Mouse (Mus musculus): Measurements from ENCODE around the gene Sec16b. TPM values are rescaled to one million over a fixed set of nuclear protein-coding genes. Genes with fewer than 3 reads are reported as not detected.
A peak's percentile ranks its signal among the peaks of the same experiment; 100 is the strongest.

Gene Sec16b
- total and polyA plus RNA-seq, 3 experiments = 0.76 to 3.2 (median 1.2) TPM

- DNase-seq = no peak
- 87% methylated on average over 8 of the region's 8 CpGs for WGBS
Measured at GRCm38 (mm10) chr1:157567819-157568218, 61.3 kb downstream of the Sec16b start.

GRCm38 (mm10) chr1:157569263-157570090, 62.9 kb downstream of the Sec16b start:
- H3K36me3 ChIP-seq (ENCODE audit: control insufficient read depth, insufficient read depth, low read length) = no peaks in the 10 kb centered on the region
- intact Hi-C loops (cut with DNase I) = no loop called here
- peak in 1 of 2 experiments; percentile 7 for DNase-seq

More at GRCm38 (mm10) chr1:157567819-157568218, 61.3 kb downstream of the Sec16b start:
- Histone ChIP-seq H3K27ac (no peak overlapping the region), H3K4me3 (no peak overlapping the region), H3K9ac (ENCODE audit: low read depth, low read length) (no peak overlapping the region), H3K27me3 (ENCODE audit: control insufficient read depth, insufficient read depth, low read length) (no peaks in the 10 kb centered on the region), H3K36me3 (ENCODE audit: control insufficient read depth, insufficient read depth, low read length) (no peaks in the 10 kb centered on the region), H3K4me1 (ENCODE audit: control insufficient read depth, insufficient read depth, low read length) (no peaks in the 10 kb centered on the region; the same call in 1 of the 2 replicates), H3K79me2 (replicated peaks; ENCODE audit: control insufficient read depth, insufficient read depth, low read length) (no peaks in the 10 kb centered on the region)
- intact Hi-C loops (cut with DNase I) = no loop called here
- TF ChIP-seq EP300 (IDR thresholded peaks at IDR 0.05; ENCODE audit: insufficient read depth, low read depth, low read length) (no peak), CTCF (IDR thresholded peaks at IDR 0.05) (no peak), POLR2A (IDR thresholded peaks at IDR 0.05; ENCODE audit: insufficient read depth, low read depth, low read length) (no peak)

GRCm38 (mm10) chr1:157575316-157575715, 68.8 kb downstream of the Sec16b start:
- DNase-seq = no peak
- Histone ChIP-seq H3K9ac (ENCODE audit: low read depth, low read length) (no peak overlapping the region), H3K79me2 (replicated peaks; ENCODE audit: control insufficient read depth, insufficient read depth, low read length) (no peaks in the 10 kb centered on the region), H3K4me3 (no peak overlapping the region), H3K27me3 (ENCODE audit: control insufficient read depth, insufficient read depth, low read length) (no peaks in the 10 kb centered on the region), H3K4me1 (ENCODE audit: control insufficient read depth, insufficient read depth, low read length) (no peaks in the 10 kb centered on the region), H3K36me3 (ENCODE audit: control insufficient read depth, insufficient read depth, low read length) (no peaks in the 10 kb centered on the region), H3K27ac (no peak overlapping the region)
- 73% methylated on average over 3 of the region's 3 CpGs for WGBS
- intact Hi-C loops (cut with DNase I) = no loop called here
- TF ChIP-seq POLR2A (IDR thresholded peaks at IDR 0.05; ENCODE audit: insufficient read depth, low read depth, low read length) (no peak), EP300 (IDR thresholded peaks at IDR 0.05; ENCODE audit: insufficient read depth, low read depth, low read length) (no peak), CTCF (IDR thresholded peaks at IDR 0.05) (no peak)

More at GRCm38 (mm10) chr1:157569263-157570090, 62.9 kb downstream of the Sec16b start:
- Histone ChIP-seq H3K79me2 (replicated peaks; ENCODE audit: control insufficient read depth, insufficient read depth, low read length) (no peaks in the 10 kb centered on the region), H3K4me1 (ENCODE audit: control insufficient read depth, insufficient read depth, low read length) (no peaks in the 10 kb centered on the region; the same call in 1 of the 2 replicates), H3K27me3 (ENCODE audit: control insufficient read depth, insufficient read depth, low read length) (no peaks in the 10 kb centered on the region), H3K9ac (ENCODE audit: low read depth, low read length) (no peak overlapping the region), H3K4me3 (no peak overlapping the region), H3K27ac (no peak overlapping the region)
- WGBS = 68% methylated on average over 5 of the region's 5 CpGs
- TF ChIP-seq EP300 (IDR thresholded peaks at IDR 0.05; ENCODE audit: insufficient read depth, low read depth, low read length) = no peak
- no peak for TF ChIP-seq POLR2A (IDR thresholded peaks at IDR 0.05; ENCODE audit: insufficient read depth, low read depth, low read length)
- no peak for TF ChIP-seq CTCF (IDR thresholded peaks at IDR 0.05)

GRCm38 (mm10) chr1:157578336-157578735, 71.8 kb downstream of the Sec16b start:
- Histone ChIP-seq H3K79me2 (replicated peaks; ENCODE audit: control insufficient read depth, insufficient read depth, low read length) (no peaks in the 10 kb centered on the region), H3K4me1 (ENCODE audit: control insufficient read depth, insufficient read depth, low read length) (no peaks in the 10 kb centered on the region), H3K4me3 (no peak overlapping the region), H3K27ac (no peak overlapping the region), H3K36me3 (ENCODE audit: control insufficient read depth, insufficient read depth, low read length) (no peaks in the 10 kb centered on the region), H3K27me3 (ENCODE audit: control insufficient read depth, insufficient read depth, low read length) (no peaks in the 10 kb centered on the region), H3K9ac (ENCODE audit: low read depth, low read length) (no peak overlapping the region)
- WGBS = 76% methylated on average over 8 of the region's 8 CpGs
- TF ChIP-seq CTCF (IDR thresholded peaks at IDR 0.05) = no peak
- TF ChIP-seq EP300 (IDR thresholded peaks at IDR 0.05; ENCODE audit: insufficient read depth, low read depth, low read length) = no peak
- no peak for TF ChIP-seq POLR2A (IDR thresholded peaks at IDR 0.05; ENCODE audit: insufficient read depth, low read depth, low read length)
- no peak for DNase-seq
- intact Hi-C loops (cut with DNase I) = no loop called here

GRCm38 (mm10) chr1:157586556-157586955, 80.0 kb downstream of the Sec16b start:
- no peak for DNase-seq
- Histone ChIP-seq H3K36me3 (ENCODE audit: control insufficient read depth, insufficient read depth, low read length) (no peaks in the 10 kb centered on the region), H3K4me3 (no peak overlapping the region), H3K27ac (no peak overlapping the region), H3K4me1 (ENCODE audit: control insufficient read depth, insufficient read depth, low read length) (no peaks in the 10 kb centered on the region), H3K27me3 (ENCODE audit: control insufficient read depth, insufficient read depth, low read length) (peaks cover 1% of the 10 kb centered on the region; the same call in 1 of the 2 replicates), H3K79me2 (replicated peaks; ENCODE audit: control insufficient read depth, insufficient read depth, low read length) (no peaks in the 10 kb centered on the region), H3K9ac (ENCODE audit: low read depth, low read length) (no peak overlapping the region)
- intact Hi-C loops (cut with DNase I) = no loop called here
- 56% methylated on average over 5 of the region's 5 CpGs for WGBS
- TF ChIP-seq POLR2A (IDR thresholded peaks at IDR 0.05; ENCODE audit: insufficient read depth, low read depth, low read length) (no peak), CTCF (IDR thresholded peaks at IDR 0.05) (no peak), EP300 (IDR thresholded peaks at IDR 0.05; ENCODE audit: insufficient read depth, low read depth, low read length) (no peak)

GRCm38 (mm10) chr1:157592039-157592438, 85.5 kb downstream of the Sec16b start:
- Histone ChIP-seq H3K4me3 (no peak overlapping the region), H3K4me1 (ENCODE audit: control insufficient read depth, insufficient read depth, low read length) (no peaks in the 10 kb centered on the region), H3K36me3 (ENCODE audit: control insufficient read depth, insufficient read depth, low read length) (no peaks in the 10 kb centered on the region), H3K79me2 (replicated peaks; ENCODE audit: control insufficient read depth, insufficient read depth, low read length) (no peaks in the 10 kb centered on the region), H3K27me3 (ENCODE audit: control insufficient read depth, insufficient read depth, low read length) (peaks cover 1% of the 10 kb centered on the region), H3K9ac (ENCODE audit: low read depth, low read length) (no peak overlapping the region), H3K27ac (no peak overlapping the region)
- WGBS = 70% methylated on average over 2 of the region's 2 CpGs
- TF ChIP-seq CTCF (IDR thresholded peaks at IDR 0.05) (no peak), EP300 (IDR thresholded peaks at IDR 0.05; ENCODE audit: insufficient read depth, low read depth, low read length) (no peak), POLR2A (IDR thresholded peaks at IDR 0.05; ENCODE audit: insufficient read depth, low read depth, low read length) (no peak)
- DNase-seq = no peak
- intact Hi-C loops (cut with DNase I) = no loop called here

Measured in heart, adult 2 months (tissue).